Mouse (Mus musculus) myocyte (in vitro differentiated cells): ENCODE measurements around the gene Gmds. TPM values are rescaled to one million over a fixed set of nuclear protein-coding genes. Genes with fewer than 3 reads are reported as not detected.
A peak's percentile ranks its signal among the peaks of the same experiment; 100 is the strongest.

Experiments
- H3K27me3 ChIP-seq: one replicate; pipeline ENCODE4 v1.6.1; 2011; ENCODE audit not compliant: control insufficient read depth, insufficient read depth, insufficient read length
- H3K36me3 ChIP-seq: one replicate; pipeline ENCODE4 v1.6.1; 2011; ENCODE audit not compliant: control insufficient read depth, insufficient read depth
- H3K4me2 ChIP-seq: one replicate; pipeline ENCODE4 v1.6.1; 2011; ENCODE audit warnings: low read depth, control low read depth
- H3K4me3 ChIP-seq: one replicate; pipeline ENCODE4 v1.5.1; 2011; ENCODE audit warnings: mild to moderate bottlenecking, control low read depth, moderate library complexity
- H3K79me2 ChIP-seq: one replicate; pipeline ENCODE4 v1.6.1; 2011; ENCODE audit not compliant: control insufficient read depth, insufficient read depth
- H3ac ChIP-seq: one replicate; pipeline ENCODE4 v1.6.1; 2011; ENCODE audit not compliant: control insufficient read depth, insufficient read length
- CEBPB ChIP-seq: IDR thresholded peaks from 2 replicates; pipeline ENCODE4 v1.6.1; 2011; ENCODE audit warnings: mild to moderate bottlenecking, moderate library complexity; ENCODE audit not compliant: poor library complexity, insufficient read depth, severe bottlenecking
- E2F4 ChIP-seq: IDR thresholded peaks from one replicate; pipeline ENCODE4 v1.6.1; 2011; ENCODE audit warnings: mild to moderate bottlenecking, control low read depth, moderate library complexity; ENCODE audit not compliant: insufficient read depth
- MAX ChIP-seq: IDR thresholded peaks from one replicate; pipeline ENCODE4 v1.6.1; 2011; ENCODE audit warnings: low read depth, mild to moderate bottlenecking, control low read depth
- MYOD1 ChIP-seq, 3 experiments: IDR thresholded peaks; one replicate each; pipeline ENCODE4 v1.6.1; 2011; ENCODE audit warnings: control low read depth in 2 of 3, low read depth in 2 of 3, mild to moderate bottlenecking in 2 of 3, moderate library complexity in 1 of 3; ENCODE audit not compliant: insufficient read length in 2 of 3, control insufficient read depth in 1 of 3
- MYOG ChIP-seq, 3 experiments: IDR thresholded peaks; one replicate each; pipeline ENCODE4 v1.6.1; 2011; ENCODE audit warnings: control low read depth in 2 of 3, low read depth in 2 of 3, mild to moderate bottlenecking in 2 of 3; ENCODE audit not compliant: insufficient read length in 2 of 3, control insufficient read depth in 1 of 3, insufficient read depth in 1 of 3
- POLR2A ChIP-seq: IDR thresholded peaks from one replicate; pipeline ENCODE4 v1.6.1; 2011; ENCODE audit warnings: low read depth, mild to moderate bottlenecking, control low read depth, moderate library complexity; ENCODE audit not compliant: insufficient read length
- POLR2AphosphoS2 ChIP-seq: IDR thresholded peaks from one replicate; pipeline ENCODE4 v1.6.1; 2011; ENCODE audit warnings: low read depth, control low read depth; ENCODE audit not compliant: insufficient read length
- REST ChIP-seq: IDR thresholded peaks from one replicate; pipeline ENCODE4 v1.6.1; 2011; ENCODE audit warnings: mild to moderate bottlenecking, control low read depth, moderate library complexity; ENCODE audit not compliant: insufficient read depth, insufficient read length
- SRF ChIP-seq: IDR thresholded peaks from one replicate; pipeline ENCODE4 v1.6.1; 2011; ENCODE audit warnings: low read depth; ENCODE audit not compliant: control insufficient read depth, insufficient read length
- TCF12 ChIP-seq: IDR thresholded peaks from one replicate; pipeline ENCODE4 v1.6.1; 2011; ENCODE audit warnings: mild to moderate bottlenecking, control low read depth; ENCODE audit not compliant: poor library complexity, insufficient read depth, severe bottlenecking
- TCF3 ChIP-seq: IDR thresholded peaks from one replicate; pipeline ENCODE4 v1.6.1; 2011; ENCODE audit warnings: low read depth, control low read depth; ENCODE audit not compliant: insufficient read length
- USF1 ChIP-seq: IDR thresholded peaks from one replicate; pipeline ENCODE4 v1.6.1; 2011; ENCODE audit warnings: low read depth, mild to moderate bottlenecking, control low read depth, moderate library complexity
- polyA plus RNA-seq: library from polyadenylated mRNA; unstranded; fragments of >200 nt; fragmentation: generic; extraction: Trizol; gene quantifications from one replicate; pipeline ENCODE4 v1.2.1, GENCODE M21; 2012; ENCODE audit warnings: missing spikeins

Gmds gene
- polyA plus RNA-seq, 1 experiment: 13.1 TPM

- Histone ChIP-seq H3K36me3 (no peaks in the 10 kb centered on the region), H3K27me3 (no peaks in the 10 kb centered on the region), H3K4me2 (peak overlapping the region; percentile 32), H3ac (no peak overlapping the region), H3K4me3 (no peak overlapping the region), H3K79me2 (no peaks in the 10 kb centered on the region)
- TF ChIP-seq TCF3 (no peak), POLR2A (no peak), SRF (no peak), POLR2AphosphoS2 (no peak)
These were observed 517.5 kb downstream of the Gmds start for GRCm38 (mm10) chr13:31821050-31821449.

GRCm38 (mm10) chr13:31820587-31821017 lies 517.9 kb downstream of the Gmds start:
- no peaks in the 10 kb centered on the region for H3K79me2 ChIP-seq
- H3K36me3 ChIP-seq: no peaks in the 10 kb centered on the region
- TF ChIP-seq POLR2AphosphoS2: no peak
- TF ChIP-seq POLR2A: peak; percentile 40
- TF ChIP-seq SRF: no peak
- no peak for TF ChIP-seq MAX
- no peak for TF ChIP-seq USF1
- H3K4me2 ChIP-seq: no peak overlapping the region
- H3ac ChIP-seq: no peak overlapping the region
- no peaks in the 10 kb centered on the region for H3K27me3 ChIP-seq
- no peak overlapping the region for H3K4me3 ChIP-seq

DNA sequence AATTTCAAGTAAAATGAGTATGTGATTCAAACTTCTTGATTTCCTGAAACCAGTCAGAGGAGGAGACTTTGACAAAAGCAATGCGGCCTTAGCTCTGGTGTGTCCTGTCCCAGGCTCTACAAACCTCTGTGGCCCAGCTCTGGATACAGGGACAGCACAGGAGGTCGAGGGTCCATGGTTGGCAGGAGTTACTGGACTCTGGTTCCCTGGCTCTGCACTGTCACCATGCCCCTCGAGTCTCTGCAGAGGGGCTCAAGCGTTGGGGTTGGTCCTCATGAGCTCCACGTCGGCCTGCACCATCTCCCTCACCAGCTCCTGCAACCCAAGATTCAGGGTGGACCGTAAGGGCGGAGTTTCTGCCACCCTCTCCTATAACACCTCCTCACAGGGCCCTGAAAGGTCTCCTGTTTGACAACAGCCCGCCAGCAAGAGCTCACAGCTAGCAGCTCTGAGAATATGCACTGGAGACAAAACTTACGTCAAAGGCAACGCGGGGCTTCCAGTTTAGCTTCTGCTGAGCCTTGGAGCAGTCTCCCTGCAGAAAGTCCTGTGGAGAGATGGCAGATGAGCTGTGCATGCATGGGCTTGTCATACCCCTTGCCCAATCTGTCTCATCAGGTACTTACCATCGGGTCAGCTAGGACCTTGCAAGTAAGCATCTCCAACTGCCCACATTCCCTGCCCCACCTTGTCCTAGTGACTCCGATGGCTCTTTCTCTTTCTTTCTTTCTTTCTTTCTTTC lies 518.7 kb downstream of the Gmds start:
- Histone ChIP-seq H3K36me3 (no peaks in the 10 kb centered on the region), H3K4me2 (peak overlapping the region; percentile 42), H3K4me3 (no peak overlapping the region), H3ac (no peak overlapping the region), H3K27me3 (no peaks in the 10 kb centered on the region), H3K79me2 (no peaks in the 10 kb centered on the region)
- TF ChIP-seq CEBPB (no peak), MYOG (IDR thresholded peaks at IDR 0.05; ENCODE audit: control insufficient read depth in 1 of 3, insufficient read depth in 1 of 3, insufficient read length in 2 of 3, low read depth in 2 of 3) (no peak), TCF3 (no peak), POLR2A (no peak), USF1 (no peak), E2F4 (no peak), SRF (no peak), TCF12 (no peak), MAX (no peak), MYOD1 (IDR thresholded peaks at IDR 0.05; ENCODE audit: control insufficient read depth in 1 of 3, insufficient read length in 2 of 3, low read depth in 2 of 3) (no peak), POLR2AphosphoS2 (no peak), REST (no peak)

DNA sequence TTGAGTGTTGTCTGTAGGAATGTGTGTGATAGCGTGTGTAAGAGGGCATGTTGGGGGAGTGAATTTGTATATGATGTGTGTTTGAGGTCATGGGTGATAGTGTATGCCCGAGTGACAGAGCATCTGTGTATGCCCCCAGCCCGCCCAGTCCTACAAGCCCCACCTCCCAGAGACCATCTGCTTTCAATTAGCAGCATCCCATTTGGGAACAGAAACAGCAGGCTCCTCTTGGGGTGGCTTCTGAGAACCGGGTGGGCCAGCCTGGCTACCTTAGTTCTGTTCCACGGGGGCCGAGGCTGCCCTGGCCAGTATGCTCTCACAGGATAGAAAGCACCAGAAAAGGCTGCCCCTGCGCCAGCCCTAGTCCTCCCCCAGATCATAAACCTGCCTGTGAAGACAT lies 520.2 kb downstream of the Gmds start:
- Histone ChIP-seq H3K4me3 (no peak overlapping the region), H3ac (no peak overlapping the region), H3K27me3 (no peaks in the 10 kb centered on the region), H3K79me2 (no peaks in the 10 kb centered on the region), H3K4me2 (no peak overlapping the region), H3K36me3 (no peaks in the 10 kb centered on the region)
- TF ChIP-seq TCF3 (no peak), TCF12 (no peak)

- no peak overlapping the region for H3K4me2 ChIP-seq
- H3K4me3 ChIP-seq: no peak overlapping the region
- no peaks in the 10 kb centered on the region for H3K27me3 ChIP-seq
- TF ChIP-seq POLR2A (no peak), TCF12 (no peak), MYOG (IDR thresholded peaks at IDR 0.05; ENCODE audit: control insufficient read depth in 1 of 3, insufficient read depth in 1 of 3, insufficient read length in 2 of 3, low read depth in 2 of 3) (no peak), CEBPB (no peak), E2F4 (no peak), TCF3 (no peak), USF1 (no peak), MYOD1 (IDR thresholded peaks at IDR 0.05; ENCODE audit: control insufficient read depth in 1 of 3, insufficient read length in 2 of 3, low read depth in 2 of 3) (no peak), SRF (no peak), POLR2AphosphoS2 (no peak), REST (no peak), MAX (no peak)
- no peak overlapping the region for H3ac ChIP-seq
- peaks cover 3% of the 10 kb centered on the region for H3K36me3 ChIP-seq
- H3K79me2 ChIP-seq: peaks cover 2% of the 10 kb centered on the region
These were observed 523.0 kb downstream of the Gmds start for GRCm38 (mm10) chr13:31815383-31816003.
